Mouse (Mus musculus) right cerebral cortex, postnatal 25 days (tissue): ENCODE measurements around the gene Lrrc38.
"Not testable (repeated sequence)": the region's sequence is repeated elsewhere in the genome, so short reads cannot be mapped to it uniquely, and the experiment has no call there.

Source experiments
- DNase-seq: peaks from one replicate; pipeline ENCODE4 v3.0.0; 2022

Gene Lrrc38

DNA sequence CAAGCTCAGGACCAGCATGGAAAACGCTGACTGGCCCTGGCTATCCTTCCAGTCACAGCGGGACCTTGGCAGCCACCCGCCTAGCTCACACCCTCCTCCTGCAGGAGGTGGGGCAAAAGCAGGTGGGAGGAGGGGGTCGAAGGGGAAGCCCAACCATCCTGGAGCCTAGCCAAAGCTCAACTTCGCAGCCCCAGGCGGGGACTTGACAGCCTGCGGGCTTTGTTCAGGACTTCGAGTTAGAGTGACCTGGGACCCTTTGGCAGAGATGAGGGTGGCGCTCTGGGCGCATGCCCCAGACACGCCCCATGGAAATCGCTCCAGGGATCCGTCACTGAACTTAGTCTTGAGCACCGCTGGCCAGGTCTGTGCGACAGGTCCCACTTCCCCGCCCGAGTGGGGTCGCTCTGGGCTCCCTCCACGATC is at the start of gene Lrrc38:
Lrrc38 (plus strand) TSS at position 274 of the 423 bp plus-strand sequence.
- DNase-seq, result peak; percentile 13

DNA sequence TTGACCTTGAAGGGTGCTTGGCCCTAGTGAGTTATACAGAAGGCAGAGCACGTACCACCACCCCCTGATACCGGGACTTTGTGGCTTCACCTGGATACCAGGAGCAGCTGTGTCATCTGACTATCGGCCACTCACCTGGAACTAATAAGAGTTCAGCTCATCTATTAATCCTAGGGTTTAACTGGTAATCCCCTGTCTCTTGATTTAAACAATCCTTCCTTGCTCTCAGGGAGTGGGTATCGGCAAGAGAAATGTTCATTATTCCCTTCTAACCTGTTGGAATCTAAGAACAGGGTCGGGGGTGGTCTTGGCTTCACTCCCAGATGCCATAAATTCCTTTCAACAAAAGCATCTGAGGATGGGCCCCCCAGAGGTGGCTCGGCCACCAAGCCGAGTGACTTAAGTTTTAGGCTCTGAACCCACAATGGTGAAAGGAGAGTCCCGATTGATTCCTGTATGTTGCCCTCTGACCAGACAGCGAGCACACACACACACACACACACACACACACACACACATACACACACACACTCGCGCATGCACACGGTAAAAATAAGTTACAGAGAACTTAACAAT is 49.4 kb upstream of the Lrrc38 start:
- no peak for DNase-seq

DNA sequence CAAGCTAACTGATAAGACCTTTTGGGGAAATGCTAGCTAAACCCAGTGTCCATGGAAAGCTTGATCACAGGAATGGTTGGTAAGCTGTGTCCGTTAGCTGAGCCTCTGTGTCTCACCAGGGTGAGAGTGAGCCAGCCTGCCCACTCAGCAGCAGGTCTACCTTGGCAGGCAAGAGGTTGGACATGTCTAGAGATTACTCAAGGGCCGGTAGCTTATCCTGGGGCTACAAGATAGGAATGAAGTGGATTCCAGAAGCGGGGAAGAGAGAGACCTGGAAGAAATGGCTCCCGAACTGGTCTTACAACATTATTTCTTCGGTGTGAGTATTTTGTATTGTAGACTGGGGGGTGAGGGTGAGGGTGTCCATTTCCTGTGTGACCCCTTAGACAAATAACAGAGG is 48.5 kb upstream of the Lrrc38 start:
- DNase-seq, result no peak

GRCm38 (mm10) chr4:143301875-143302274 is 47.7 kb upstream of the Lrrc38 start:
- DNase-seq, result no peak

GRCm38 (mm10) chr4:143302279-143302890 is 47.2 kb upstream of the Lrrc38 start:
- no peak for DNase-seq

DNA sequence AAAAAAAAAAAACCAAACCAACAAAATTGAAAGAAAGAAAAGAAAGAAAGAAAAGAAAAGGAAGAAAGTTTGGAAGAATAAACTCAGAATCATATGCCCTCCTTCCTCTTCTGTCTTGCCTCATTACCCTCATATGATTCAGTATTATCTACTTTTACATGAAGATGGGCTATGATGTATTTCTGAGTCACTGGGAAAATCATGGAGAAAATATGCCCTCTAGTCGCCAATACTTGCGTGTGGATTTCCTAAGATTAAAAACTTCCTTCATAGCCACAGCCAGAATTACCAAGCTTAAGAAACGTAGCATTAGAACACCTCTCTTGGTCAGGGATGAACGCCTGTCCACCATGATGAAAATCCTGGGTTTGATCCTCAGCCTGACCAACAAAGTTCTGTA is 44.5 kb upstream of the Lrrc38 start:
- DNase-seq, result no peak

GRCm38 (mm10) chr4:143305987-143306772 is 43.4 kb upstream of the Lrrc38 start:
- DNase-seq, result no peak

DNA sequence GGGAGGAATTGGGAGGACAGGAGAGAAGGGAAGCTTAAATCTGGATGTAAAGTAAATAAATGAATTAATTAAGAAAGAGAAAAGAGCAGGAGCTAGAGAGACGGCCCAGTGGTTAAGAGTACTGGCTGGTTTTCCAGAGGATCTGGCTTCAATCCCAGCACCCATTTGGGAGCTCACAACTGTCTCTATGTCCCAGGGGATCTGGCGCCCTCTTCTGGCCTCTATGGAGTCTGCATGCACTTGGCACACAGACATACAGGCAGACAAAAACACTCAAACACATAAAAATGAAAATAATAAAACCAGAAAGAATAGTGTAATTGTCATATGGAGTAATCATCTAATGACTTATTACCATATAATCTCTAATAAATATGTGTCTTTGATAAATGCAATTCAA is 38.2 kb upstream of the Lrrc38 start:
- no peak for DNase-seq

GRCm38 (mm10) chr4:143313299-143313698 is 36.3 kb upstream of the Lrrc38 start:
- no peak for DNase-seq

GRCm38 (mm10) chr4:143324176-143324924 is 25.2 kb upstream of the Lrrc38 start:
- DNase-seq, result no peak

- no peak for DNase-seq
Observed at GRCm38 (mm10) chr4:143324925-143325624, 24.5 kb upstream of the Lrrc38 start.

DNA sequence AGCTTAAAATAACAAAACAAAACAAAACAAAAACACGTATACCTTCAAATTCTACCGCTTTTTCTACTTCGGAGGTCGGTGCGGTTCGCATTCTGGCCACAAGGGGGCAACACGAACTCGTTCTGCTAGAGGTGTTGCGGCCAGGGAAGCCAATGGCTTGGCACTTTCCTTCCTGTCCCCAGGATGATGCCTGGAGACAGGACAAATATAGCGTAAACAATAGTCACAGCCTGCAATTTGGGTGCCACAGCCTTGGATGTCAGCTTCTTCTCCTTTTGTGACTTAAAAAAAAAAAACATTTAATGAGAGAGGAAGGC is 24.0 kb upstream of the Lrrc38 start:
- peak; percentile 78 for DNase-seq

DNA sequence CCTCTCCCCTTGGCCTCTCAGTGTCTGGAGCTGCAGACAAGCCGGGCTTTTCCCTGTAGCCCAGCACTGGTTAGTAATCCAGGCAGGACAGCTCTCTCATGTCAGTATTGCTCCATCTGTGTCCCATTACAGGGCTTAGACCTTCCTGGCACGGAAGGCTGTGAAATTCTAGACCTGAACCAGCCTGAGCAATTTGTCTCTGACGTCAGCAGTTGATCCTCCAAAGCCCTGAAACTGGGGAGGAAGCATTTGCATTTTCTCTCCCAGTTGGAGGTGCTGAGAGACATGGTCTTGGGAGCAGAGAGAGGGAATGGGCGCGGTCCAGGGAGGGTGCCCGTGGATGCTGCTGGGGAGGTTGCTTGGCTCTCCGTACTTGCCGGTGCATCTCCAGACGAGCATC is 19.0 kb upstream of the Lrrc38 start:
- DNase-seq, result no peak

- no peak for DNase-seq
Observed at GRCm38 (mm10) chr4:143331787-143332186, 17.8 kb upstream of the Lrrc38 start.

DNA sequence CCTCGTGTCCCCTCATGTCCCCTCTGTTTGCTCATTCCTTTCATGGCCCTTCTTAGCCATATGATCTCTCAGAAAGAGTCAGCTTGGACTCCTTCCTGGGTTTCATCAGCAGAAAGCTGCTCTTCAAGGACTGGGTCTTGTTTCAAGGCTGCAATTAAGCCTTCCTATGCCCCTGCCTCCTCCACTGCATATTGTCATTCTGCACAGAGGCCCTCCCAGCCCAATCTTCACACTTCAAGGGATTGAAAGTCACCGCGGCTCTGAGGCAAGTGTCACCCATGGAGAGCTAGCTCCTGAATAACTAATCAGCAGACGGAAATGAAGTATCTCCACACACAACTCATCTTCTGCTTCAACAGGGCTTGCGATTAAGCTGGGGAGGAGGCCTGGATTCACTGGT is 15.4 kb upstream of the Lrrc38 start:
- DNase-seq, result no peak

- DNase-seq, result no peak
Observed at GRCm38 (mm10) chr4:143334995-143335394, 14.6 kb upstream of the Lrrc38 start.

GRCm38 (mm10) chr4:143336096-143336495 is 13.5 kb upstream of the Lrrc38 start:
- DNase-seq, result no peak

GRCm38 (mm10) chr4:143339808-143340207 is 9.7 kb upstream of the Lrrc38 start:
- DNase-seq, result no peak

- no peak for DNase-seq
Observed at GRCm38 (mm10) chr4:143341470-143341869, 8.1 kb upstream of the Lrrc38 start.

GRCm38 (mm10) chr4:143345491-143345890 is 4.1 kb upstream of the Lrrc38 start:
- DNase-seq, result not testable (repeated sequence)

DNA sequence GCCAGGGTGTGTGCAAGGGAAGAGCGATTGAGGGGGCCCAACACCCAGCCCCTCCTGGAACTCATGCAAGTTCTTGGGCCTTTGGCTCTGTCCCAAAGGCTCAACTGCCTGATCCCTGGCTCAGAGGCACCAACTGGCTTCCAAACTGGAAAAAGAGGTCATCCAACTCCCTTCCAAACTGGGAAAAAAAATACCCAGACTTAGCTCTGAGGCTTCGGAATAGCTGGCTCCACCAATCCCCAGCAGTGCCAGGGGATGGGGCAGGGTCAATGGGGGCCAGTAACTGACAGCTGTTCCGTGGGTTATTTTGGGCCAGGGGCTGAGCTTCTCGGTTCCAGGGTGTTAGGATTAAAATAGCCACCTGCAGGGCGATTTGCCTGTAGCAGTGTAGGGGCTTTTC is 879 bp upstream of the Lrrc38 start:
- no peak for DNase-seq

GRCm38 (mm10) chr4:143350047-143351015 is 774 bp downstream of the Lrrc38 start:
- peak; percentile 20 for DNase-seq
